Mouse (Mus musculus) urinary bladder, postnatal 14 days (tissue): ENCODE data around the gene Cdh4.

ENCODE experiments used
- DNase-seq: peaks from one replicate; pipeline ENCODE4 v3.0.0; 2021; ENCODE audit warnings: low spot score

The Cdh4 gene

GRCm38 (mm10) chr2:179733141-179733831 is 291.1 kb downstream of the Cdh4 start:
- no peak for DNase-seq

- no peak for DNase-seq
Observed at GRCm38 (mm10) chr2:179742419-179742818, 300.2 kb downstream of the Cdh4 start.

GRCm38 (mm10) chr2:179742828-179743227 is 300.6 kb downstream of the Cdh4 start:
- DNase-seq = no peak

GRCm38 (mm10) chr2:179746491-179746890 is 304.3 kb downstream of the Cdh4 start:
- DNase-seq = no peak

- no peak for DNase-seq
Observed at GRCm38 (mm10) chr2:179749399-179749798, 307.2 kb downstream of the Cdh4 start.

GRCm38 (mm10) chr2:179753811-179754210 is 311.6 kb downstream of the Cdh4 start:
- no peak for DNase-seq

GRCm38 (mm10) chr2:179754776-179755175 is 312.5 kb downstream of the Cdh4 start:
- no peak for DNase-seq

GRCm38 (mm10) chr2:179761718-179762441 is 319.6 kb downstream of the Cdh4 start:
- no peak for DNase-seq

- no peak for DNase-seq
Observed at GRCm38 (mm10) chr2:179762521-179763305, 320.5 kb downstream of the Cdh4 start.

- DNase-seq = no peak
Observed at GRCm38 (mm10) chr2:179764460-179764859, 322.2 kb downstream of the Cdh4 start.

GRCm38 (mm10) chr2:179766664-179767526 is 324.7 kb downstream of the Cdh4 start:
- DNase-seq = no peak

- no peak for DNase-seq
Observed at GRCm38 (mm10) chr2:179767527-179767849, 325.3 kb downstream of the Cdh4 start.

GRCm38 (mm10) chr2:179769137-179769536 is 326.9 kb downstream of the Cdh4 start:
- DNase-seq = peak; percentile 37

GRCm38 (mm10) chr2:179769943-179770342 is 327.7 kb downstream of the Cdh4 start:
- DNase-seq = no peak

GRCm38 (mm10) chr2:179774440-179775110 is 332.3 kb downstream of the Cdh4 start:
- DNase-seq = peak; percentile 17

GRCm38 (mm10) chr2:179775999-179776705 is 333.9 kb downstream of the Cdh4 start:
- no peak for DNase-seq

GRCm38 (mm10) chr2:179779266-179779665 is 337.0 kb downstream of the Cdh4 start:
- no peak for DNase-seq

GRCm38 (mm10) chr2:179780961-179781360 is 338.7 kb downstream of the Cdh4 start:
- DNase-seq = no peak

GRCm38 (mm10) chr2:179787256-179787655 is 345.0 kb downstream of the Cdh4 start:
- no peak for DNase-seq

GRCm38 (mm10) chr2:179787797-179788196 is 345.6 kb downstream of the Cdh4 start:
- no peak for DNase-seq

- no peak for DNase-seq
Observed at GRCm38 (mm10) chr2:179790684-179791083, 348.5 kb downstream of the Cdh4 start.
